Mouse (Mus musculus): ENCODE measurements around the gene Tmem52b. TPM values are rescaled to one million over a fixed set of nuclear protein-coding genes. Genes with fewer than 3 reads are reported as not detected.
A peak's percentile ranks its signal among the peaks of the same experiment; 100 is the strongest.

Gene Tmem52b
- polyA plus RNA-seq, 1 experiment from 2014 or later = 0.11 TPM

- no peak overlapping the region for H3K27ac ChIP-seq (ENCODE audit: low read length)
- H3K4me3 ChIP-seq (ENCODE audit: low read length) = no peak overlapping the region
- H3K27me3 ChIP-seq (replicated peaks; ENCODE audit: control insufficient read depth, insufficient read depth, low read length) = no peaks in the 10 kb centered on the region
- no peak for ATAC-seq
- H3K9me3 ChIP-seq (ENCODE audit: control insufficient read depth, low read length) = no peaks in the 10 kb centered on the region
- 77% methylated on average over 2 of the region's 2 CpGs for WGBS
- H3K36me3 ChIP-seq (ENCODE audit: control insufficient read depth, insufficient read depth, low read length) = no peaks in the 10 kb centered on the region
- peaks cover under 1% of the 10 kb centered on the region; the same call in 1 of the 2 replicates for H3K4me1 ChIP-seq (ENCODE audit: control insufficient read depth, insufficient read depth, low read length)
- H3K4me2 ChIP-seq (ENCODE audit: low read depth, low read length) = no peak overlapping the region
- H3K9ac ChIP-seq (ENCODE audit: low read depth, low read length) = no peak overlapping the region
These were observed 15.1 kb downstream of the Tmem52b start for GRCm38 (mm10) chr6:129527416-129527815.

- no peaks in the 10 kb centered on the region for H3K36me3 ChIP-seq (ENCODE audit: control insufficient read depth, insufficient read depth, low read length)
- H3K27ac ChIP-seq (ENCODE audit: low read length) = no peak overlapping the region
- no peaks in the 10 kb centered on the region for H3K27me3 ChIP-seq (replicated peaks; ENCODE audit: control insufficient read depth, insufficient read depth, low read length)
- H3K4me2 ChIP-seq (ENCODE audit: low read depth, low read length) = no peak overlapping the region
- H3K4me1 ChIP-seq (ENCODE audit: control insufficient read depth, insufficient read depth, low read length) = peaks cover 4% of the 10 kb centered on the region; the same call in 1 of the 2 replicates
- no peak overlapping the region for H3K4me3 ChIP-seq (ENCODE audit: low read length)
- no peak overlapping the region for H3K9ac ChIP-seq (ENCODE audit: low read depth, low read length)
- ATAC-seq = no peak
- H3K9me3 ChIP-seq (ENCODE audit: control insufficient read depth, low read length) = no peaks in the 10 kb centered on the region
- WGBS = 50% methylated on average over 1 of the region's 1 CpGs
These were observed 17.2 kb downstream of the Tmem52b start for GRCm38 (mm10) chr6:129529605-129530004.

GRCm38 (mm10) chr6:129530261-129530660 lies 17.9 kb downstream of the Tmem52b start:
- no peak overlapping the region for H3K27ac ChIP-seq (ENCODE audit: low read length)
- H3K27me3 ChIP-seq (replicated peaks; ENCODE audit: control insufficient read depth, insufficient read depth, low read length) = no peaks in the 10 kb centered on the region
- no peaks in the 10 kb centered on the region for H3K9me3 ChIP-seq (ENCODE audit: control insufficient read depth, low read length)
- H3K9ac ChIP-seq (ENCODE audit: low read depth, low read length) = no peak overlapping the region
- no peak for ATAC-seq
- H3K36me3 ChIP-seq (ENCODE audit: control insufficient read depth, insufficient read depth, low read length) = no peaks in the 10 kb centered on the region
- H3K4me1 ChIP-seq (ENCODE audit: control insufficient read depth, insufficient read depth, low read length) = peaks cover 4% of the 10 kb centered on the region; the same call in 1 of the 2 replicates
- H3K4me2 ChIP-seq (ENCODE audit: low read depth, low read length) = no peak overlapping the region
- no peak overlapping the region for H3K4me3 ChIP-seq (ENCODE audit: low read length)

DNA sequence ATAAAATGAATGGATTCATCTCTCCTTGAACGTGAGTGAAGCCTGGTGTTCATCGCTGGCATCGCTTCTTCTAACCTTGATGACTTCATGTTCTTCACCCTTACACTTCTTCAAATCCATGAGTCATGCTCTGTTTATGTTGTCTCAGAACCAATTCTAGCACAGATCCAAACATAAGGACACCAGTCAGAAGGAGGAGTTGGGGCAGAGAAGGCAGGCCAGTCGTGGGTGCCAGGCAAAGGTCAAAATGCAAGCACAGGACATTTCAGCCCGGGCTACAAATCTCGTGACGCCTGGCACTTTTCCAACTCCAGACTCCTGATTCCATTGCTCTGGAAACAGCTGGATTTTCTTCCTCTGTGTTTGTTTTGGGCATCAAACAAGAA lies 20.2 kb downstream of the Tmem52b start:
- WGBS = 27% methylated on average over 7 of the region's 7 CpGs
- peak overlapping the region; percentile 47; the same call in 1 of the 2 replicates for H3K9ac ChIP-seq (ENCODE audit: low read depth, low read length)
- H3K4me1 ChIP-seq (ENCODE audit: control insufficient read depth, insufficient read depth, low read length) = peaks cover 10% of the 10 kb centered on the region
- no peaks in the 10 kb centered on the region for H3K36me3 ChIP-seq (ENCODE audit: control insufficient read depth, insufficient read depth, low read length)
- H3K27me3 ChIP-seq (replicated peaks; ENCODE audit: control insufficient read depth, insufficient read depth, low read length) = no peaks in the 10 kb centered on the region
- peak overlapping the region; percentile 72 for H3K4me3 ChIP-seq (ENCODE audit: low read length)
- peak overlapping the region; percentile 49 for H3K27ac ChIP-seq (ENCODE audit: low read length)
- H3K9me3 ChIP-seq (ENCODE audit: control insufficient read depth, low read length) = no peaks in the 10 kb centered on the region
- peak overlapping the region; percentile 86 for H3K4me2 ChIP-seq (ENCODE audit: low read depth, low read length)
- ATAC-seq = peak; percentile 73

DNA sequence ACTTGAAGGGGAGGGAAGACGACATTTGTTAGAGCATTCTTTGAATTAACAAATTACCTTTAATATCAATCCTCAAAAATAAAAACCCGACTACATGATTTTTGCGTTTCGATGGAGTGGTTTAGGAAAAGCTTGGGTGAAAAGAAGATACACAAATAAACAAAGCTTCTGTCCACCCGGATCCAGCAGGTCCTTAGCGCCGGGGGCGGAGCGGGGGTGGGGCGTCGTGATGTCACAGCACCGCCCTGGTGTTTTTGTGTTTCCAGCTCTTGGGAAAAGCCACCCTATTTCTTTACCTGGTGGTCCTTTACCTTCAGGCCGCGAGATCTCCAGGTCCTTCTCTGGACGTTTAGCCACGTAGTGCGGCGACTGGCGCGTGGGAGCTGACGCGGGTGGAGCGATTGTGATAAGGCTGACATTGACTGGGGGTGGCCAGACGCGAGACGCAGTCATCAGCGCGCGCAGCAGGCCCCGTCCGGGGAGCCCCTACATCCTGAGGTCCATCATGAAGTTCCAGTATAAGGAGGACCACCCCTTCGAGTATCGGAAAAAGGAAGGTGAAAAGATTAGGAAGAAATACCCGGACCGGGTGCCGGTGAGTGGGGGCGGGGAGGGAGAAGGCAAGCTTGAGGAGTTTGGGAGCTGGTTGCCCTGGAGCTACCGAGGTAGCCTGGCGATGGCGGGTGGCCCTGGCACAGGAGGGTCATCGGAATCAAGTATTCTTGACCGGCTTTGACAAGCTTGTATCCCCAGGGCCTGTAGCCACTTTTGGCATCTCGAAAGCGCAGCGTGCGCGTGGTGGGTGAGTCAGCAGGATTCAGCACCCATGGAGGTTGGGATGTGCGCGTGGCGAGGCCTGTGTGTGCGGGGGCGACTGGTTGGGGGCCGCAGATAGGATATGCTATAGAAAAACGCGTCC lies 20.8 kb downstream of the Tmem52b start, which contains the start of gene Gabarapl1:
Gene Gabarapl1, plus strand, starts transcription at position 219 of the 919 bp plus-strand sequence.
- peak within 1 kb of the TSS; percentile 49 for H3K27ac ChIP-seq (ENCODE audit: low read length)
- H3K9me3 ChIP-seq (ENCODE audit: control insufficient read depth, low read length) = no peaks in the 10 kb centered on the region
- peak within 1 kb of the TSS; percentile 72 for H3K4me3 ChIP-seq (ENCODE audit: low read length)
- WGBS = under 1% methylated on average over 55 of the region's 55 CpGs
- H3K9ac ChIP-seq (ENCODE audit: low read depth, low read length) = peak within 1 kb of the TSS; percentile 77
- H3K4me2 ChIP-seq (ENCODE audit: low read depth, low read length) = peak within 1 kb of the TSS; percentile 86
- H3K4me1 ChIP-seq (ENCODE audit: control insufficient read depth, insufficient read depth, low read length) = peaks cover 10% of the 10 kb centered on the region
- ATAC-seq = peak; percentile 89
- H3K27me3 ChIP-seq (replicated peaks; ENCODE audit: control insufficient read depth, insufficient read depth, low read length) = no peaks in the 10 kb centered on the region
- H3K36me3 ChIP-seq (ENCODE audit: control insufficient read depth, insufficient read depth, low read length) = no peaks in the 10 kb centered on the region

- H3K9me3 ChIP-seq (ENCODE audit: control insufficient read depth, low read length) = no peaks in the 10 kb centered on the region
- H3K27me3 ChIP-seq (replicated peaks; ENCODE audit: control insufficient read depth, insufficient read depth, low read length) = no peaks in the 10 kb centered on the region
- 10% methylated on average over 9 of the region's 9 CpGs for WGBS
- ATAC-seq = no peak
- H3K36me3 ChIP-seq (ENCODE audit: control insufficient read depth, insufficient read depth, low read length) = peaks cover 6% of the 10 kb centered on the region; the same call in 1 of the 2 replicates
- H3K4me3 ChIP-seq (ENCODE audit: low read length) = peak overlapping the region; percentile 72
- no peak overlapping the region for H3K27ac ChIP-seq (ENCODE audit: low read length)
- H3K4me2 ChIP-seq (ENCODE audit: low read depth, low read length) = peak overlapping the region; percentile 86
- peaks cover 10% of the 10 kb centered on the region for H3K4me1 ChIP-seq (ENCODE audit: control insufficient read depth, insufficient read depth, low read length)
- H3K9ac ChIP-seq (ENCODE audit: low read depth, low read length) = peak overlapping the region; percentile 77
These were observed 21.7 kb downstream of the Tmem52b start for GRCm38 (mm10) chr6:129534057-129534456.

DNA sequence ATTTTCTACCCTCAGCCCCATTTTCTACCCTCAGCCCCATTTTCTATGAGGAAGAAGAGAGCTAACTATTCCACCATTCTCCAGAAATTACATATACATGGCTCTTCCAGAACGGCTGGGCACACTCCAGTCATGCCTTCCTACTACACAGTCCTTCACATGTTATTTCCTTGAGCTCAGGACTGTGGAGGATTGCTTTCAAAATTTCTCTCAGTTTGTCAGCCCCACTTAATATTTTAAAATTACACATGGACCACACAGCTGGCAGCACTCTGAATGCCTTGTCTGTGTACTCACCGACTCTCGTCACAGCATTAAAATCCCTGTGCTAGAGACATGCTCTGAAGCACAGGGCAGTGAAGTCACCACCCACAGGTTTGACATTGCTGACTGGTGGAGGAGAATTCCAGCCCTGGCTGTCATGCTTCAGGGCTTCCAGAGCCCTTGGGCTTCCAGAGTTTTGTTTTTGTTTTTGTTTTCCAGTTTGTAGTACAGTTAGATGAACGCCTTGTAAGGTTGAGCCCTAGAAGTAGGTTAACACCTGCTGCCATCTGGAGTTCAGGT lies 22.4 kb downstream of the Tmem52b start:
- H3K27ac ChIP-seq (ENCODE audit: low read length) = no peak overlapping the region
- no peak for ATAC-seq
- H3K4me2 ChIP-seq (ENCODE audit: low read depth, low read length) = peak overlapping the region; percentile 86
- no peaks in the 10 kb centered on the region for H3K9me3 ChIP-seq (ENCODE audit: control insufficient read depth, low read length)
- 56% methylated on average over 4 of the region's 4 CpGs for WGBS
- no peaks in the 10 kb centered on the region for H3K27me3 ChIP-seq (replicated peaks; ENCODE audit: control insufficient read depth, insufficient read depth, low read length)
- H3K4me3 ChIP-seq (ENCODE audit: low read length) = peak overlapping the region; percentile 72
- H3K4me1 ChIP-seq (ENCODE audit: control insufficient read depth, insufficient read depth, low read length) = peaks cover 10% of the 10 kb centered on the region
- peaks cover 6% of the 10 kb centered on the region; the same call in 1 of the 2 replicates for H3K36me3 ChIP-seq (ENCODE audit: control insufficient read depth, insufficient read depth, low read length)
- H3K9ac ChIP-seq (ENCODE audit: low read depth, low read length) = no peak overlapping the region

DNA sequence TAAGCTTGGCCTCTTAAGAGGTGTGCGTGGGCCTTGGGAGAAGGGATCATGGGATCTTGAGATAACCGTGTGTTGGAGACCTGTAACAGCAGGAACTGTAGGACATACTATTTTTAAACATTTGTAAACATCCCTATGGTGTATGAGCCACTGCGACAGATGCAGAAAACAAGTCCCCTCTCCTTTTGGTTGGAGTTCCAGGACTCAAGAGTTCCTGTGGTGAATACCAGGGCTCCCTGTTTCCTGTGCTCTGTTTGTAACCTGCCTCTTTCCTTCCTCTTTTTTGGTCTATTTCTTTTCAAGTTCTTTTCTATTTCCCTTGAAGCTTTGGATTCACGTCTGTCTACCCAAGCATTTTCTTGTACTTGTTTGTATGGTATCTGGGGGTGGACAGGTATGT lies 23.4 kb downstream of the Tmem52b start:
- Histone ChIP-seq H3K4me1 (ENCODE audit: control insufficient read depth, insufficient read depth, low read length) (peaks cover 10% of the 10 kb centered on the region), H3K4me2 (ENCODE audit: low read depth, low read length) (0 out of 2 replicates have a peak overlapping the region, but pooled peaks have one; percentile 4), H3K36me3 (ENCODE audit: control insufficient read depth, insufficient read depth, low read length) (peaks cover 10% of the 10 kb centered on the region; the same call in 1 of the 2 replicates), H3K9me3 (ENCODE audit: control insufficient read depth, low read length) (no peaks in the 10 kb centered on the region), H3K27ac (ENCODE audit: low read length) (no peak overlapping the region), H3K4me3 (ENCODE audit: low read length) (no peak overlapping the region), H3K27me3 (replicated peaks; ENCODE audit: control insufficient read depth, insufficient read depth, low read length) (no peaks in the 10 kb centered on the region), H3K9ac (ENCODE audit: low read depth, low read length) (no peak overlapping the region)
- no peak for ATAC-seq
- 63% methylated on average over 4 of the region's 4 CpGs for WGBS

GRCm38 (mm10) chr6:129538555-129538954 lies 26.2 kb downstream of the Tmem52b start:
- Histone ChIP-seq H3K27me3 (replicated peaks; ENCODE audit: control insufficient read depth, insufficient read depth, low read length) (no peaks in the 10 kb centered on the region), H3K4me2 (ENCODE audit: low read depth, low read length) (no peak overlapping the region), H3K4me3 (ENCODE audit: low read length) (no peak overlapping the region), H3K4me1 (ENCODE audit: control insufficient read depth, insufficient read depth, low read length) (peaks cover 6% of the 10 kb centered on the region; the same call in 1 of the 2 replicates), H3K9me3 (ENCODE audit: control insufficient read depth, low read length) (no peaks in the 10 kb centered on the region), H3K27ac (ENCODE audit: low read length) (no peak overlapping the region), H3K36me3 (ENCODE audit: control insufficient read depth, insufficient read depth, low read length) (peaks cover 10% of the 10 kb centered on the region; the same call in 1 of the 2 replicates), H3K9ac (ENCODE audit: low read depth, low read length) (no peak overlapping the region)
- 82% methylated on average over 6 of the region's 6 CpGs for WGBS
- no peak for ATAC-seq
